Mouse (Mus musculus) layer of hippocampus, postnatal 10 days (tissue): ENCODE data around the gene Zkscan5. TPM values are rescaled to one million over a fixed set of nuclear protein-coding genes. Genes with fewer than 3 reads are reported as not detected.
"Not testable (repeated sequence)": the region's sequence is repeated elsewhere in the genome, so short reads cannot be mapped to it uniquely, and the experiment has no call there.

ENCODE experiments used
- DNase-seq, 2 experiments: peaks; one replicate each; pipeline ENCODE4 v3.0.0; 2021; ENCODE audit warnings: low spot score in 2 of 2
- long read RNA-seq: library from polyadenylated mRNA; stranded (forward); transcript quantifications from one replicate; pipeline ENCODE4 v2.0.0, GENCODE M21; 2023
- total RNA-seq, 2 experiments: library from RNA; stranded (reverse); gene quantifications; 2 replicates each; pipeline ENCODE4 v1.2.3; 2021

Gene Zkscan5
- 10 to 100 TPM; 14.3 to 14.8 TPM for total RNA-seq
- long read RNA-seq, transcript Zkscan5-202 (6 exons, 3,794 nt): major isoform, 7 of 10 reads
- long read RNA-seq, partial matches to known transcripts: 1 of 10 reads
- long read RNA-seq, other reads (novel, unspliced or antisense): 2 of 10 reads

DNA sequence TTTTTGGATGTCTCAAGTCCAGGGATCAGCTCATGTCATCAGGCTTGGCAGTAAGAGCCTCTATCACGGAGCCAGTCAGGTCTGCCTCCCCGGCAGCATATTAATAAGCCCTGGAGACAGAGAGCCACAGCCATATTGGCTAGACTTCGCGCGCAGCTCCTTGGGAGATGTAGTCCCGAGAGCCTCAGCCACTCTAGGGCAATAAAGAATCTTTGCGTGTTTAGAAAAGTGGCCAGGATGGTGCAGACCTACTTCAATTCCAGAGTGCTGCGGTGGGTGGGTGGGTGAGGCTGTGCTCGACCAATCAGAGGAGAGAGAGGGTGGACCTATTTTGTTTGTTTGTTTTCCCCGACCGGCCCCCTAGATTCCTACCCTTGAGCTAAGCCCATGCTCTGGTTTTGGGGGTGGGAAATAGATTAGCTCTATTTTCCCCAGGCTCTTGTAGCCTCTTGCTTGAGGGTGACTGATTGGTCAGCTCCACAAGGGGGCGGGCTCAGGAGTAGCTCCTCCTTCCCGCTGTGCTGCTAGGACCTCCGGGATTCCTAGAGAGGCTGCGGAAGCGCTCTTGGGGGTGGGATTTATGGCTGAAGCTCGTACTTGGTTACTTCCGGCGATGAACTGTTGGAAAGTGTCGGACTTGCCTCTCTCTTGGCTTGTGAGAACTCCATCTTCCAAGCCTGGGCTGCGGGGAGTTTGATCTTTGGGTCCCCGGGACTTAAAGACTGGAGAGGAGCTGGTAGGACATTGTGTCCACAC lies at the start of gene Zkscan5:
Gene Zkscan5, plus strand, starts transcription at position 627 of the 756 bp plus-strand sequence.
- peak; percentile 97 to 98 for DNase-seq

DNA sequence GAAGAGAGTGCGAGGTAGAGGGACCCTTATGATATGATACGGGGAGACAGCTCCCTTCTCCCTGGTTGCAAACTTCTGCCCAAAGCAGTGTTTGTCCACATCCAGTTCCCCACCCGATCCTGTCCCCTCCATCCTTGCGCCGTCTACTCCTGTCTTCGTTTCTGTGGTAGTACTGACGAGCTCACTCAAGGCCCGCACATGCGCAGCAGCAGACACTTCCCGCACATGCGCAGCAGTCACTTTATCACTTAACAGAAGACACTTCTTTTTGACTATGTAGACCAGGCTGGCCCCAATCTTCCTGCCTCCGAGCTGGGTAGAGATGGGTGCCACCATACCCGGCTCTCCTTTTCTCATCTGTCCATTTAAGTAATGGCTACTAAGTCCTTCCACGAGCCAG lies 43.0 kb upstream of the Zkscan5 start:
- DNase-seq: no peak

DNA sequence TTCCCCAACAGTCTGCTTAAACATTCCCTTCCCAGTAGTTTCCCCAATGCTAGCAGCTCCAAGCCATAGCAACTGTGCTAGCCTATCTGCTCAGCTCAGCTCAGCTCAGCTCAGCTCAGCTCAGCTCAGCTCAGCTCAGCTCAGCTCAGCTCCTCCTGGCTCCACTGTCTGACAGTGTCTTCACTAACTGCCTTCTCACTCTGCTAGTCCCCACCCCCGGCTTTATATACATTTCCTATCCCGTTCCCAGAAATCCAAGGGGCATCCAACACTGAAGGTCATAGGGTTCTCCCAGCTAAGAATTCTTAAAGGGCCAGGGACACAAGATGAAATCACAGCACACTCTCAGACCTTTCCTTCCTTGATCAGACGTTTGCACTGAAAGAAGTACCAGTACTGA lies 39.7 kb upstream of the Zkscan5 start:
- no peak for DNase-seq

DNA sequence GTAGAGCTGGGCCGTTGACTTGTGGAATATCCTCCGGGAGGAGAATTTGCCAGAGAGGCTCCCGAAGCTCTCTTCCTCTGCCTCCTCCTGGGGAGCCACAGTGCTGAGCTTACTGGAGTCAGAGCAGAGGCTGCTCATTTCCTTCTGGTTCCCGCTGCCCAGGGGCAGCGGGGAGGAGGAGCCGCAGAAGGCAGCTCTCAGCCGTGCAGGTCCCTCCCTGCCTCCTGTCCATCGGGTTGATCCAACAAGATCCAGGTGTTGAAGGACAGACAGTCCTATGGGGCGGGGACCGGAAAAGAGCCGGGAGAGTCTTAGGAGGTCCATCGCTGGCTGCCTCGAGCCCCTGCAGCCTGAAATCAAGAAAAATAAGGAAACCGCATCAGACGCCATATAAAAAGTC lies 39.2 kb upstream of the Zkscan5 start:
- DNase-seq: no peak

DNA sequence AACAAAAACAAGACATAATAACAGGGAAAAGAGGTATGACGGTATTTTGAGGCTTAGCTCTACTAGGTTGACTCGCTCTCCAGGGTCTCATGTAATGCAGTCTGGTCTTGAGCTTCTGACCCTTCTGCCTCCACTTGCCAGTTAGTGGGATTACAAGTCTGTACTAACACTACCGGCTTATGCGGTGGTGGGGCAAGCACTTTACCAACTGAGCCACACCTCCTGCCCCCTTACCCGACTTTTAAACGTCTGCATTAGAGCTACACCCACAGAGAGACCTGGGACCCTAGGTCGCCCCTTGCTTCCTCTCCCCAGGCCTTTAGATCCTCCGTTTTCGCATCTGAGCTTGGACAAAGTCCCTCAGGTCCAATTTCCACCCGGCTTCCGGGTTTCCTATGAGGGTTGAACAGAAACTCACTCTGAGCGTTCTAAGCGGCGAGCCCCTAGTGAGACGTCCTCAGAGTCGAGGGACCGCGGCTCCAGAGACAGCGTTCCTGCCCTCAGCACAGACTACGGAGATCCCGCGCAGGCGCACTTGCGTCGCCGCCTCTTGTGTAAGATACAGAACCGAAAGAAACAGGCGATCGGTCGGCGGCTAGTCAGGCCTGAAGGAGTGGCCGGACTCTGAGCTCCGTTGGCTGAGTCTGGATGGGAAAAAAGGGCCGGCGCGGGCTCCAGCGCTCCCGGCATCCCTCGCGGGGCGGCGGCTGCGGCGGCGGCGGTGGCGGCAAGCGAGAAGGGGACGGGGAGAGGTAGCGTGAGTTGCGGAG lies 37.6 kb upstream of the Zkscan5 start, which contains the start of the genes Ptcd1 and Cpsf4:
Gene Ptcd1, minus strand, starts transcription at position 573 of the 770 bp plus-strand sequence.
Gene Cpsf4, plus strand, starts transcription at position 678 of the 770 bp plus-strand sequence.
- peak; percentile 98 to 99 for DNase-seq

- no peak for DNase-seq
Measured at GRCm38 (mm10) chr5:145167306-145167661, 37.1 kb upstream of the Zkscan5 start.

DNA sequence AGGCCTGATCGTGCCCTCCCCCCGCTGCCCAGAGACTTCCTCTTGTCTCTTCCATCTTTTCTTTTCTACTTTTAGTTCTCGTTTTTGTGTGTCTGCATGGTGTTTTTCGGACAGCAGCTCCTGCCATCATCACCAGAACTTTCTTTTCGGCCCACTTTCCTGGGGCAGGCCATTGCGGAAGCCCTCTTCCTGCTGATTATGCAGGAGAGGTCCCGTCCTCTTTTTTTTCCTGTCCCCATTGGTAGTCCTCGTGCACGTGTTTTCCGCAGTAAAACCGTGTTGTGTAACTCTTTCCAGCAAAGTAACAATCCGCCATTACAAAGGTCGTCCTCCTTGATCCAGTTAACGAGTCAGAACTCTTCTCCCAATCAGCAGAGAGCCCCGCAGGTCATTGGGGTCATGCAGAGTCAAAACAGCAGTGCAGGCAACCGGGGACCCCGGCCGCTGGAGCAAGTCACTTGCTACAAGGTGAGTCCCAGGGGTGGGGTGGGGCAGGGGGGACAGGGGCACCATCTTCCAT lies 25.8 kb upstream of the Zkscan5 start:
- no peak for DNase-seq

DNA sequence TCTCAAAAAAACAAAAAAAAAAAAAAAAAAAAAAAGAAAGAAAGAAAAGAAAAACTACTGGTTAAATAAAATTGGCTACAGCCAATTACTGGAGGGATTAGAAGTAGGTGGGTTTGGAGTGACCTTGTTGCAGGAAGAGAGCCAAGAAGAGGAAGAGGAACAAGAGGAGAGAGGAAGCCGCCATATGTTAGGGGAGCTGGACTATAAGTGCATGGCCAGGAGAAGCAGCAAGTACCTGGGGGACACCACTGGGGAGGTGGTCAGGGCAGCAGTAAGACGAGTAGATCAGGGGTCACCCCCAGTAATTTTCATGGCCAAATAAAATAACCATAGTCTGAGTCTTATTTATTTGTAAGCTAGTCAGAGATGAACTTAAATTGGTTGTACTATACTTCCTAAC lies 19.1 kb upstream of the Zkscan5 start:
- DNase-seq: no peak

GRCm38 (mm10) chr5:145189416-145189815 lies 14.9 kb upstream of the Zkscan5 start:
- no peak for DNase-seq

GRCm38 (mm10) chr5:145190373-145190772 lies 14.0 kb upstream of the Zkscan5 start:
- DNase-seq: no peak

DNA sequence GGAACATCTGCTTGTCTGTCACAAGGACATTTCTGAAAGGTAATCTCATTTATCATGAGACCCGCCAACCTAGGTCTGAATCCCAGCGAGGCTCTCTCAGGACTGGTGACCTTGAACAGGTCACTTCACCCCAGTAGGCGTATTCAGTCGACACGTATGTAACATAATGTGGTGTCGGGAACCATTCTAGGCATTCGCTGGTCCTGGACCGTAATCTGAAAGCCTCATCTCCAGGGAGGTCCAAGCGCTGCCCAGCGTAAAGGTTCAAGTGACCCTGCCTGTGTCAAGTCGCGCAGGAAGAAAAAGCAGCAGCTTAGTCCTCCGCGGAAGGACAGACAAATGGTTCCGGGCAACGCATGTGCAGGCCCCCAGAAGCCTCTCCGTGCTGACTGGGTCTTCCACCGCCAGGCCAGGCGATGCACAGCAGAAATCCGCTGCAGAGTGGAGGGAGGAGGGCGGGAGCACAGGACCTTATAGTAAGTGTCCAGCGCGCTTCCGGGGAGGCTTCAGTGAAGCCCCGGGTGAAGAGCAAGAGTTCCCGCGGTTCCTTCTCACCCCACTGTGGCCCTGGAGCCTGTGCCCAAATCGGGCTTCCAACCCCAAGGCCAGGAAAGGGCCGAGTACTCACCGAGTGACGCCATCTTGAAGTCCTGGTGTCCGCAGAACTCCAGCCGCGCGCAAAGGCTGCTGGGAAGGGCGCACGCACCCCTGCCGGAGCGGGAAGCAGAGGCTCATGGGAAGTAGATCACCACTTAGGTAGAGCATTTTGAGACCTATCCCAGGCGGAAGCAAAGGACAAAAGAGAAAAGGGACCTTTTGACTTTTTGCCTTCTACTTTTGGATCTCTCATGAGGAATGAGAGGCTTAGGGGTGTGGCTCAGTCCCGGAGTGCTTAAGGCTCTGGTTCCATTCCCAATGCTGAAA lies 13.2 kb upstream of the Zkscan5 start:
- peak; percentile 84 to 91 for DNase-seq

DNA sequence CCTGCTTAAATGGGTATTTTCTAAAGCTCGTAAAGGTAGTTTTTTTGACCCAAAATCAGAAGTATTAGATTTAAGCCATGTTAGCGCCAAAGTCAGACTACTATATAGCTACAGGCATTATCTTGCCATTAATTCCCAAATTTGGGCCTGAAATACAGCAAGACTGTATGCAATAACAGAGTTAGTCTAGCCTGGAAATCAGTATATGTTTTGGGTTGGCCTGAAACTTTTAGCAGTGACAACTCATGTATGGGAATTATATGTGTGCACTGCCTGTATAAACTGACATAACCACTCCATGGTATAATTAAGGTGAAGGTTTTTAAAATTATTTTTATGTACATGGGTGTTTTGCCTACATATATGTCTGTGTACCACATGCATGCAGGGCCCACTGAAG lies 12.4 kb upstream of the Zkscan5 start, which contains the start of gene Atp5j2:
Gene Atp5j2, minus strand, starts transcription at position 101 of the 400 bp plus-strand sequence.
- no peak for DNase-seq

DNA sequence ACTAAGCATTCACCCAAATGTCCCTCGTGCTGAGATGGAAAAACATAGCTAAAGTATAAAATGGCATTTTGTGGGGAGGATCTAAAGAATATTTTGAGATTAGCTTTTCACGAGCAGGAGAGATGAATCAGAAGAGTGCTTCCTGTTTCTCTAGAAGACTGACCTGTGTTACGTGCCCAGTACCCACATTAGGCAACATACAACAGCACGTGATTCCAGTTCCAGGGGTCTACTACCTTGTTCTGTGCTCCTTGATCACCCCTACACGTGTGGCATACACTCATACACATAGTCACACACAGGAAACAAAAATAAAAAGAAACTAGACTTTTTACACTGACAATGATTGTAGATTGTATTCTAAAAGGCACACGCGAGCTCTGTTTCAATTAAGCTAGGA lies 4.0 kb upstream of the Zkscan5 start:
- no peak for DNase-seq

DNA sequence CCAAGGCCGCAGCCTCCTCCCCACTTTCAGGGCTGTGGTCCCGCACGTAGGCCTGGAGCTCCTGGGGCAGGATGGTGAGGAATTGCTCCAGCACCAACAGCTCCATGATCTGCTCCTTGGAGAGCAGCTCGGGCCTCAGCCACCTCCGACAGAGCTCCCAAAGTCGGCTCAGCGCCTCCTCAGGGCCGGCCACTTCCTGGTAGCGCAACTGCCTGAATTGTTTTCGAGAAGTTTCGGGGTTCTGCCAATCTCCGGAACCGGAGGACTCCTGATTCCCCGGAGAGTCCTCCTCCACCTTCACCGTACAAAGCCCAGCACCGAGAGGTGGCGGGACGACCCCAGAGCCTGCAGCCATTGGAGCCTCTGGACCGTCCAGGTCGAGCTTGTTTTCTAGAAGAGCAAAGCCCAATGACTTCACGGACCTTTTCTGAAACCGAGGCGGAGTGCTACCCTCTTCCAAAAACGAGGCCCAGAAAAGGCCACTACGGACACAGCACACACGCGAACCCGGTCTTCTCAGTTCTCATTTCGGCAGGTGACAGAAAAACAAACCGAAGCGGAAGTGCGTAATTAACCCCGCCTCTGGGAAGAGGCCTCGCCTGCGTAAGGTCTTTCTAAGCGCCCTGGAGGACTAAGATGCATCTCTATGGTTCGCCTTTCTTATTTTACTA lies 2.9 kb upstream of the Zkscan5 start, which contains the start of gene Zkscan14:
Gene Zkscan14, minus strand, starts transcription at position 548 of the 671 bp plus-strand sequence.
- peak; percentile 59 to 69 for DNase-seq

GRCm38 (mm10) chr5:145202446-145202845 lies 1.9 kb upstream of the Zkscan5 start:
- no peak for DNase-seq

GRCm38 (mm10) chr5:145205041-145205440 lies 679 bp downstream of the Zkscan5 start:
- DNase-seq: no peak

- no peak for DNase-seq
Measured at GRCm38 (mm10) chr5:145207385-145207784, 3.0 kb downstream of the Zkscan5 start.

DNA sequence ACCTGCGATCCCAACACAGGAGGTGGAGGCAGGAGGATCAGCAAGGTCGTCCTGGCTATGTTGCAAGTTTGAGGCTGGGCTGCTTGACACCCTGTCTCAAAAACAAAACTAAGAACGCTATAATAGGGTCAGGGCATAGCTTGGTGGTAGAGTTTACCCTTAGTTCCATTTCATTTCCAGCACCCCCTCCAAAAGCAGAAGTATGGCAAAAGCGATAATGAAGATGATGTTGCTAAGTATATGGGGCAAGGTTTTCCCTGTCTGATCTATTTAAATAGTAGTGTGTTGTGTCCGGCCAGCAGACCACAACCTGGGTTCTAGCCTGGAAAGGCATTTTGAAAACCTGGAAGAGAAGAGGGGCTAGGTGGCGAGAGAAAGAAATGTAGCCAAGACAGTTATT lies 3.6 kb downstream of the Zkscan5 start:
- DNase-seq: no peak

GRCm38 (mm10) chr5:145208391-145208790 lies 4.0 kb downstream of the Zkscan5 start:
- DNase-seq: not testable (repeated sequence)

- no peak for DNase-seq
Measured at GRCm38 (mm10) chr5:145211340-145211739, 7.0 kb downstream of the Zkscan5 start.
